Mouse (Mus musculus): ENCODE measurements around the gene Trit1. TPM values are rescaled to one million over a fixed set of nuclear protein-coding genes. Genes with fewer than 3 reads are reported as not detected.

Trit1 gene
- total RNA-seq, 1 experiment: 17.1 TPM

GRCm38 (mm10) chr4:123076928-123077327, 60.5 kb downstream of the Trit1 start:
- Histone ChIP-seq H3K27ac (ENCODE audit: insufficient read depth, low read depth, low read length, poor library complexity, severe bottlenecking) (no peak overlapping the region), H3K36me3 (ENCODE audit: control insufficient read depth, insufficient read depth, low read length, poor library complexity, severe bottlenecking) (no peaks in the 10 kb centered on the region), H3K9ac (ENCODE audit: insufficient read depth, low read depth, low read length, poor library complexity, severe bottlenecking) (no peak overlapping the region), H3K9me3 (ENCODE audit: control insufficient read depth, insufficient read depth, low read depth, low read length) (no peaks in the 10 kb centered on the region), H3K4me1 (ENCODE audit: control insufficient read depth in 2 of 2, insufficient read depth in 2 of 2, low read length in 2 of 2, poor library complexity in 1 of 2) (peaks cover 0 to 3% of the 10 kb centered on the region in 2 experiments; a peak in 1 of 4 replicates), H3K4me3 (ENCODE audit: insufficient read depth in 1 of 2, low read depth in 1 of 2, low read length in 2 of 2, poor library complexity in 1 of 2, severe bottlenecking in 1 of 2) (no peak overlapping the region)
- no peak for TF ChIP-seq ZNF384 (IDR thresholded peaks at IDR 0.05; ENCODE audit: low read depth, low read length)
- no peak for TF ChIP-seq ZC3H11A (IDR thresholded peaks at IDR 0.05; ENCODE audit: borderline replicate concordance, low read depth, low read length)
- no peak for TF ChIP-seq MAFK (IDR thresholded peaks at IDR 0.05; ENCODE audit: insufficient read depth, low read depth, low read length)
- TF ChIP-seq HCFC1 (IDR thresholded peaks at IDR 0.05; ENCODE audit: borderline replicate concordance, insufficient read depth, low read length): no peak
- TF ChIP-seq CHD2 (IDR thresholded peaks at IDR 0.05; ENCODE audit: low read depth, low read length): no peak
- in situ Hi-C loops (cut with MboI; ENCODE audit: low sequenced_read_pairs in 2 of 2, unreplicated experiment in 2 of 2): loop anchor here in 1 of 2 experiments (25.0 kb wide), 1 partner anchor 165 kb away; no protein-coding TSS in a partner anchor
- no peak for DNase-seq (ENCODE audit: low read depth, low spot score)

GRCm38 (mm10) chr4:123078231-123078630, 61.8 kb downstream of the Trit1 start:
- in situ Hi-C loops (cut with MboI; ENCODE audit: low sequenced_read_pairs in 2 of 2, unreplicated experiment in 2 of 2): loop anchor here in 1 of 2 experiments (25.0 kb wide), 1 partner anchor 166 kb away; no protein-coding TSS in a partner anchor
- peaks cover 0 to 3% of the 10 kb centered on the region in 2 experiments; a peak in 1 of 4 replicates for H3K4me1 ChIP-seq (ENCODE audit: control insufficient read depth in 2 of 2, insufficient read depth in 2 of 2, low read length in 2 of 2, poor library complexity in 1 of 2)
- DNase-seq (ENCODE audit: low read depth, low spot score): no peak
- no peaks in the 10 kb centered on the region for H3K9me3 ChIP-seq (ENCODE audit: control insufficient read depth, insufficient read depth, low read depth, low read length)
- H3K9ac ChIP-seq (ENCODE audit: insufficient read depth, low read depth, low read length, poor library complexity, severe bottlenecking): no peak overlapping the region
- no peak overlapping the region for H3K27ac ChIP-seq (ENCODE audit: insufficient read depth, low read depth, low read length, poor library complexity, severe bottlenecking)
- H3K36me3 ChIP-seq (ENCODE audit: control insufficient read depth, insufficient read depth, low read length, poor library complexity, severe bottlenecking): no peaks in the 10 kb centered on the region
- H3K4me3 ChIP-seq (ENCODE audit: insufficient read depth in 1 of 2, low read depth in 1 of 2, low read length in 2 of 2, poor library complexity in 1 of 2, severe bottlenecking in 1 of 2): no peak overlapping the region
- no peak for TF ChIP-seq ZC3H11A (IDR thresholded peaks at IDR 0.05; ENCODE audit: borderline replicate concordance, low read depth, low read length)

GRCm38 (mm10) chr4:123080791-123081190, 64.4 kb downstream of the Trit1 start:
- TF ChIP-seq ZNF384 (IDR thresholded peaks at IDR 0.05; ENCODE audit: low read depth, low read length) (no peak), CHD2 (IDR thresholded peaks at IDR 0.05; ENCODE audit: low read depth, low read length) (no peak)
- no peak for DNase-seq (ENCODE audit: low read depth, low spot score)
- H3K36me3 ChIP-seq (ENCODE audit: control insufficient read depth, insufficient read depth, low read length, poor library complexity, severe bottlenecking): no peaks in the 10 kb centered on the region
- H3K4me1 ChIP-seq (ENCODE audit: control insufficient read depth in 2 of 2, insufficient read depth in 2 of 2, low read length in 2 of 2, poor library complexity in 1 of 2): peaks cover 0 to 3% of the 10 kb centered on the region in 2 experiments; a peak in 1 of 4 replicates
- in situ Hi-C loops (cut with MboI; ENCODE audit: low sequenced_read_pairs in 2 of 2, unreplicated experiment in 2 of 2): loop anchor here (10.0 to 25.0 kb wide), 3 partner anchors 86 to 168 kb away; partner anchors contain the start of gene Mycl (in 1 of the 2)
- H3K9me3 ChIP-seq (ENCODE audit: control insufficient read depth, insufficient read depth, low read depth, low read length): no peaks in the 10 kb centered on the region
- H3K27ac ChIP-seq (ENCODE audit: insufficient read depth, low read depth, low read length, poor library complexity, severe bottlenecking): no peak overlapping the region
- H3K4me3 ChIP-seq (ENCODE audit: insufficient read depth in 1 of 2, low read depth in 1 of 2, low read length in 2 of 2, poor library complexity in 1 of 2, severe bottlenecking in 1 of 2): no peak overlapping the region; a peak in 1 of 4 replicates
- H3K9ac ChIP-seq (ENCODE audit: insufficient read depth, low read depth, low read length, poor library complexity, severe bottlenecking): no peak overlapping the region; the same call in 1 of the 2 replicates

GRCm38 (mm10) chr4:123082283-123083163, 66.1 kb downstream of the Trit1 start:
- peak; percentile 71 for DNase-seq (ENCODE audit: low read depth, low spot score)
- H3K4me1 ChIP-seq (ENCODE audit: control insufficient read depth in 2 of 2, insufficient read depth in 2 of 2, low read length in 2 of 2, poor library complexity in 1 of 2): peaks cover 0 to 3% of the 10 kb centered on the region in 2 experiments; a peak in 1 of 4 replicates
- H3K4me3 ChIP-seq (ENCODE audit: insufficient read depth in 1 of 2, low read depth in 1 of 2, low read length in 2 of 2, poor library complexity in 1 of 2, severe bottlenecking in 1 of 2): no peak overlapping the region
- H3K9me3 ChIP-seq (ENCODE audit: control insufficient read depth, insufficient read depth, low read depth, low read length): no peaks in the 10 kb centered on the region
- TF ChIP-seq ZNF384 (IDR thresholded peaks at IDR 0.05; ENCODE audit: low read depth, low read length): peak; percentile 97
- no peak for TF ChIP-seq HCFC1 (IDR thresholded peaks at IDR 0.05; ENCODE audit: borderline replicate concordance, insufficient read depth, low read length)
- peak; percentile 78 for TF ChIP-seq ZC3H11A (IDR thresholded peaks at IDR 0.05; ENCODE audit: borderline replicate concordance, low read depth, low read length)
- H3K9ac ChIP-seq (ENCODE audit: insufficient read depth, low read depth, low read length, poor library complexity, severe bottlenecking): no peak overlapping the region
- no peak overlapping the region for H3K27ac ChIP-seq (ENCODE audit: insufficient read depth, low read depth, low read length, poor library complexity, severe bottlenecking)
- in situ Hi-C loops (cut with MboI; ENCODE audit: low sequenced_read_pairs in 2 of 2, unreplicated experiment in 2 of 2): loop anchor here (10.0 to 25.0 kb wide), 3 partner anchors 88 to 170 kb away; partner anchors contain the start of gene Mycl (in 1 of the 2)
- no peaks in the 10 kb centered on the region for H3K36me3 ChIP-seq (ENCODE audit: control insufficient read depth, insufficient read depth, low read length, poor library complexity, severe bottlenecking)

All from ES-E14 (cell line).